Mouse (Mus musculus) small intestine, adult 2 months (tissue): ENCODE data around the gene Ninj2.

Experiments
- CTCF ChIP-seq: fragments of 200-500 bp; IDR thresholded peaks from 2 replicates; pipeline ENCODE4 v1.5.1; 2012; ENCODE audit warnings: low read depth, mild to moderate bottlenecking, control low read depth, inconsistent platforms, low read length, moderate library complexity, mixed read lengths; ENCODE audit not compliant: insufficient replicate concordance, insufficient read length; ENCODE audit errors: extremely low read depth
- POLR2A ChIP-seq: fragments of 200-500 bp; IDR thresholded peaks from 2 replicates; pipeline ENCODE4 v1.6.1; 2012; ENCODE audit warnings: low read depth, mild to moderate bottlenecking, control low read depth, inconsistent platforms, low read length, moderate library complexity

DNA sequence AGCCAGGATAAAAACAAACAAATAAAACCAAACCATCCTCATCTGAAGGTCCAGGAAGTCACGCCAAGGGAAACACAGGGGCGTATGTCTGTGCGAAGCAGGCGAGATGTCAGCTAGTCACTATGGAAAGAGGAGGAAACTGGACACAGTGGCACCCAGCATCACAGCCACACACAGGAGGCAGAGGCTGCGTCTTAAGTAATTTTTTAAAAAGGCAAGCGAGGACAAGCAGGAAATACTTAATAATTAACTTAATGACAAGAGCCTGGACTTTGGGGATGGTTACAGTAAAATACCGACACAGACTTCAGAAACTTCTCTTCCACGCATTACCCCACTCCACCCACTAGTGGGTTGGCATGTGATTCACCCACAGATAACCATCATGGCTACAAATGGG lies 149.4 kb downstream of the Ninj2 start:
- no peak for TF ChIP-seq CTCF
- no peak for TF ChIP-seq POLR2A
